Comparison of ENCODE assay signal across 8 mouse cellular contexts in genomic region chr4:55480322-55480767, GRCm38 (mm10). TPM values are rescaled to one million over a fixed set of nuclear protein-coding genes. Genes with fewer than 3 reads are reported as not detected.
A peak's percentile ranks its signal among the peaks of the same experiment; 100 is the strongest.
DNase-seq lines count a peak whose midpoint lies in the region; ATAC-seq and TF ChIP-seq lines count a peak whose summit lies in the region.

No protein-coding gene starts in this region.

- WGBS in forebrain, embryonic 11.5 days = 18% methylated on average over 25 of the region's 25 CpGs
- 19% methylated on average over 25 of the region's 25 CpGs for WGBS in heart, postnatal 0 days
- WGBS in liver, embryonic 11.5 days = 17% methylated on average over 25 of the region's 25 CpGs

- no peaks in the 10 kb centered on the region for H3K27me3 ChIP-seq in forebrain, embryonic 11.5 days (ENCODE audit: control insufficient read depth, insufficient read depth, low read length)
- no peaks in the 10 kb centered on the region for H3K27me3 ChIP-seq in heart, postnatal 0 days (ENCODE audit: control insufficient read depth, insufficient read depth, low read length)
- H3K27me3 ChIP-seq in liver, embryonic 11.5 days (replicated peaks; ENCODE audit: control insufficient read depth, insufficient read depth, low read length) = no peaks in the 10 kb centered on the region
- no peaks in the 10 kb centered on the region for H3K27me3 ChIP-seq in splenic B cell, adult 2 months (ENCODE audit: control insufficient read depth, insufficient read depth, low read length, poor library complexity, severe bottlenecking)

- peak; percentile 78 to 79 for DNase-seq in B cell, adult 2 months
- peak; percentile 33 for DNase-seq in c-Kit-positive CD71-negative TER-119-negative erythroid progenitor cells, embryonic 14.5 days (ENCODE audit: low read depth)
- DNase-seq in forebrain, embryonic 11.5 days (ENCODE audit: low spot score) = peak; percentile 92
- peak; percentile 26 for DNase-seq in heart, postnatal 0 days (ENCODE audit: low spot score)
- DNase-seq in kidney, postnatal 14 days = peak; percentile 75
- DNase-seq in liver, embryonic 11.5 days (ENCODE audit: low spot score) = peak; percentile 72
- DNase-seq in natural killer cell, adult 2 months (ENCODE audit: low spot score in 2 of 2) = peak; percentile 26 to 47
- peak; percentile 64 for DNase-seq in splenic B cell, adult 2 months (ENCODE audit: low read depth, low spot score)

- H3K9ac ChIP-seq in forebrain, embryonic 11.5 days (ENCODE audit: low read length) = peak overlapping the region; percentile 28
- H3K9ac ChIP-seq in heart, postnatal 0 days (replicated peaks; ENCODE audit: low read depth, low read length) = no peak overlapping the region
- 0 out of 2 replicates have a peak overlapping the region, but pooled peaks have one; percentile 14 for H3K9ac ChIP-seq in liver, embryonic 11.5 days (ENCODE audit: low read depth, low read length)

- no peak overlapping the region for H3K27ac ChIP-seq in forebrain, embryonic 11.5 days (ENCODE audit: low read depth, low read length)
- H3K27ac ChIP-seq in heart, postnatal 0 days (ENCODE audit: low read depth) = no peak overlapping the region
- no peak overlapping the region for H3K27ac ChIP-seq in liver, embryonic 11.5 days (ENCODE audit: low read depth, low read length)

- TF ChIP-seq CTCF in heart, postnatal 0 days (IDR thresholded peaks at IDR 0.05; ENCODE audit: low read depth) = peak; percentile 83

- H3K4me2 ChIP-seq in forebrain, embryonic 11.5 days (ENCODE audit: low read depth, low read length, severe bottlenecking) = peak overlapping the region; percentile 38
- peak overlapping the region; percentile 47 for H3K4me2 ChIP-seq in heart, postnatal 0 days (ENCODE audit: low read depth, low read length)
- H3K4me2 ChIP-seq in liver, embryonic 11.5 days = peak overlapping the region; percentile 57

- H3K4me1 ChIP-seq in forebrain, embryonic 11.5 days (replicated peaks; ENCODE audit: control insufficient read depth, insufficient read depth, low read length) = no peaks in the 10 kb centered on the region
- 0 out of 2 replicates have a peak, but pooled peaks cover 11% of the 10 kb centered on the region for H3K4me1 ChIP-seq in heart, postnatal 0 days (ENCODE audit: control insufficient read depth, insufficient read depth)
- peaks cover 3% of the 10 kb centered on the region; the same call in 1 of the 2 replicates for H3K4me1 ChIP-seq in liver, embryonic 11.5 days (replicated peaks; ENCODE audit: control insufficient read depth, insufficient read depth, low read length)

- H3K36me3 ChIP-seq in forebrain, embryonic 11.5 days (ENCODE audit: control insufficient read depth, insufficient read depth, low read length) = no peaks in the 10 kb centered on the region
- H3K36me3 ChIP-seq in heart, postnatal 0 days (replicated peaks; ENCODE audit: control insufficient read depth, insufficient read depth, low read length) = no peaks in the 10 kb centered on the region
- H3K36me3 ChIP-seq in liver, embryonic 11.5 days (ENCODE audit: control insufficient read depth, insufficient read depth, low read length) = no peaks in the 10 kb centered on the region
- H3K36me3 ChIP-seq in splenic B cell, adult 2 months (ENCODE audit: control insufficient read depth, insufficient read depth, low read length, poor library complexity, severe bottlenecking) = no peaks in the 10 kb centered on the region

- no peaks in the 10 kb centered on the region for H3K9me3 ChIP-seq in forebrain, embryonic 11.5 days (ENCODE audit: control insufficient read depth, low read length)
- H3K9me3 ChIP-seq in heart, postnatal 0 days (replicated peaks; ENCODE audit: control insufficient read depth, low read length) = no peaks in the 10 kb centered on the region
- H3K9me3 ChIP-seq in liver, embryonic 11.5 days (ENCODE audit: control insufficient read depth, low read length) = no peaks in the 10 kb centered on the region

- no peak for TF ChIP-seq EP300 in heart, postnatal 0 days (IDR thresholded peaks at IDR 0.05; ENCODE audit: low read depth)

- H3K4me3 ChIP-seq in forebrain, embryonic 11.5 days (ENCODE audit: low read depth, low read length) = peak overlapping the region; percentile 2; the same call in 1 of the 2 replicates
- peak overlapping the region; percentile 8 for H3K4me3 ChIP-seq in heart, postnatal 0 days (ENCODE audit: low read depth, low read length)
- H3K4me3 ChIP-seq in liver, embryonic 11.5 days (ENCODE audit: low read depth, low read length) = 0 out of 2 replicates have a peak overlapping the region, but pooled peaks have one; percentile 4

- peak; percentile 80 for ATAC-seq in forebrain, embryonic 11.5 days (replicated peaks; ENCODE audit: low FRiP score)
- ATAC-seq in heart, postnatal 0 days (ENCODE audit: insufficient read depth, low read depth) = peak; percentile 53; the same call in 1 of the 2 replicates
- ATAC-seq in liver, embryonic 11.5 days (replicated peaks; ENCODE audit: low FRiP score) = peak; percentile 41; the same call in 1 of the 2 replicates

RNA-seq across cellular contexts. Expression of gene Klf4, which starts 51.9 kb away (rescaled TPM):
- polyA plus RNA-seq in forebrain, embryonic 11.5 days (2014; fragmentation: Nextera tagmentation; extraction: Ambion mirVana) = 2.0 and 2.3 TPM in 2 replicates
- 17.9 and 24.6 TPM in 2 replicates for total RNA-seq in heart, postnatal 0 days (2014; rRNA removed; ENCODE audit: low replicate concordance)
- polyA plus RNA-seq in heart, postnatal 0 days (2015; fragmentation: Nextera tagmentation; extraction: Ambion mirVana) = 6.2 and 6.5 TPM in 2 replicates
- 0.97 and 1.1 TPM in 2 replicates for polyA plus RNA-seq in liver, embryonic 11.5 days (2014; fragmentation: Nextera tagmentation; extraction: Ambion mirVana)

Comparison
In these comparisons a context has a peak if more than half of its experiments do, and no peak if none do; other contexts are left out.
1. DNase-seq: peak in every context shown above with its lines; median percentile 92 in forebrain, embryonic 11.5 days; 78 in B cell, adult 2 months; 75 in kidney, postnatal 14 days; 72 in liver, embryonic 11.5 days; 64 in splenic B cell, adult 2 months; 36 in natural killer cell, adult 2 months; 33 in c-Kit-positive CD71-negative TER-119-negative erythroid progenitor cells, embryonic 14.5 days; 26 in heart, postnatal 0 days.